Mouse (Mus musculus): ENCODE data around the gene Zswim8. TPM values are rescaled to one million over a fixed set of nuclear protein-coding genes. Genes with fewer than 3 reads are reported as not detected.

Zswim8 gene
- total and polyA plus RNA-seq, 3 experiments, result 16.5 to 35.5 TPM; not detected in 1

DNA sequence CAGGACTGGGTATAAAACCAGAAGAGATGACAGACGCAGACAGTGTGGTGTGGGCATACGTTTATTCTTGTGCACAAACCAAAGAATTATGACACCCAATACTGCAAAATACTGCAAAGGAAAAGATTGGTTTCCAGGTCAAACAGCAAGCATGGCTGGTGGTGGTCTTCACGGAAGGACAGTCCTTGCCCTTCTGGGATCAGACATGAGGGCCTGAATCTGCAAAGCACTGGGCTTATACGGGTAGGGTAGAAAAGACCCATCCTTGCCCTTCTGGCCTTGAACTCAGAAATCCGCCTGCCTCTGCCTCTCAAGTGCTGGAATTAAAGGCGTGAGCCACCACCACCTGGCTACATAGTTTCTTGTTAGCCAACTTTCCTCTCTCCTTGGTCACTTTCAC is 48.5 kb upstream of the Zswim8 start:
- H3K27ac ChIP-seq (ENCODE audit: control insufficient read depth, low read depth, low read length), result no peak overlapping the region
- no peaks in the 10 kb centered on the region for H3K9me3 ChIP-seq (replicated peaks; ENCODE audit: insufficient read depth, low read length)
- no peak for DNase-seq (ENCODE audit: low read depth, low spot score)
- H3K4me1 ChIP-seq (ENCODE audit: control insufficient read depth in 1 of 2, insufficient read depth in 2 of 2, low read length in 2 of 2), result peaks cover 0 to 15% of the 10 kb centered on the region in 2 experiments; a peak in 2 of 4 replicates
- H3K36me3 ChIP-seq (ENCODE audit: control insufficient read depth in 1 of 2, insufficient read depth in 2 of 2, low read length in 2 of 2), result peaks cover 0 to 3% of the 10 kb centered on the region in 2 experiments; a peak in 1 of 4 replicates
- no peaks in the 10 kb centered on the region for H3K79me2 ChIP-seq (ENCODE audit: control insufficient read depth, insufficient read depth, low read length, poor library complexity)
- H3K27me3 ChIP-seq (ENCODE audit: control insufficient read depth in 1 of 2, insufficient read depth in 2 of 2, low read length in 2 of 2), result peaks cover 0 to 8% of the 10 kb centered on the region in 2 experiments; a peak in 1 of 4 replicates
- no peak overlapping the region for H3K9ac ChIP-seq (ENCODE audit: control insufficient read depth, low read depth, low read length, poor library complexity, severe bottlenecking)
- TF ChIP-seq MAX (IDR thresholded peaks at IDR 0.05; ENCODE audit: low read length) (no peak), MEF2A (IDR thresholded peaks at IDR 0.05; ENCODE audit: extremely low read depth, insufficient replicate concordance, low read depth, low read length, poor library complexity, severe bottlenecking) (no peak), MYB (IDR thresholded peaks at IDR 0.05; ENCODE audit: low read depth, low read length) (no peak), MAFK (IDR thresholded peaks at IDR 0.05; ENCODE audit: borderline replicate concordance, low read depth, low read length) (no peak), ZC3H11A (IDR thresholded peaks at IDR 0.05; ENCODE audit: low read depth, low read length) (no peak), ELF1 (IDR thresholded peaks at IDR 0.05; ENCODE audit: low read depth, low read length) (no peak)
- no peak overlapping the region for H3K4me3 ChIP-seq (ENCODE audit: control insufficient read depth in 1 of 2, insufficient read depth in 1 of 2, low read depth in 2 of 2, low read length in 2 of 2)

DNA sequence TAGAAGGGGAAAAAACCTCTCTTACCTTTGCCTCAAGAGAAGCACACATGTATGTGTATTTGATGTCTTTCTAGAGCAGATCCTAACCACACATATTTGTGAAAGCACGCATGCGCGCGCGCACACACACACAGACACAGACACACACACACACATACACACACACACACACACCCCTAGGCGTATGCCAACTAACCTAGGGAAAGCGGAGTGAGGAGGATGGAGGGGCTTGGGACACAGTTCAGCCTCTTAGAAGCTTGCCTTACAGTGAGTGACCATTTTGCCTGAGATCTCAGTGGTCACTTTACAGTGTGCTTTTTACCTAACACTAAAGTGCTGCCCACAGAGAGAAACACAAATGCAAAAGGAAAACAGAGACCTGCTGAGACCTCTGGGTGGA is 47.7 kb upstream of the Zswim8 start:
- peaks cover 0 to 12% of the 10 kb centered on the region in 2 experiments; a peak in 1 of 4 replicates for H3K27me3 ChIP-seq (ENCODE audit: control insufficient read depth in 1 of 2, insufficient read depth in 2 of 2, low read length in 2 of 2)
- no peak overlapping the region for H3K27ac ChIP-seq (ENCODE audit: control insufficient read depth, low read depth, low read length)
- no peak overlapping the region for H3K9ac ChIP-seq (ENCODE audit: control insufficient read depth, low read depth, low read length, poor library complexity, severe bottlenecking)
- peaks cover 0 to 15% of the 10 kb centered on the region in 2 experiments; a peak in 2 of 4 replicates for H3K4me1 ChIP-seq (ENCODE audit: control insufficient read depth in 1 of 2, insufficient read depth in 2 of 2, low read length in 2 of 2)
- no peaks in the 10 kb centered on the region for H3K9me3 ChIP-seq (replicated peaks; ENCODE audit: insufficient read depth, low read length)
- no peaks in the 10 kb centered on the region for H3K36me3 ChIP-seq (ENCODE audit: control insufficient read depth in 1 of 2, insufficient read depth in 2 of 2, low read length in 2 of 2)
- no peaks in the 10 kb centered on the region for H3K79me2 ChIP-seq (ENCODE audit: control insufficient read depth, insufficient read depth, low read length, poor library complexity)
- no peak for DNase-seq (ENCODE audit: low read depth, low spot score)
- H3K4me3 ChIP-seq (ENCODE audit: control insufficient read depth in 1 of 2, insufficient read depth in 1 of 2, low read depth in 2 of 2, low read length in 2 of 2), result no peak overlapping the region
- TF ChIP-seq MXI1 (IDR thresholded peaks at IDR 0.05; ENCODE audit: low read depth, low read length) (no peak), CHD2 (IDR thresholded peaks at IDR 0.05; ENCODE audit: low read length) (no peak), MAZ (IDR thresholded peaks at IDR 0.05; ENCODE audit: low read depth, low read length) (no peak), HCFC1 (IDR thresholded peaks at IDR 0.05; ENCODE audit: low read depth, low read length) (no peak), NELFE (IDR thresholded peaks at IDR 0.05; ENCODE audit: low read depth, low read length) (no peak), SMC3 (IDR thresholded peaks at IDR 0.05; ENCODE audit: low read depth, low read length) (no peak), POLR2A (IDR thresholded peaks at IDR 0.05; ENCODE audit: control insufficient read depth in 1 of 2, insufficient read depth in 1 of 2, low read depth in 1 of 2, low read length in 2 of 2, poor library complexity in 1 of 2) (no peak), MYC (IDR thresholded peaks at IDR 0.05; ENCODE audit: low read depth, low read length) (no peak), ZNF384 (IDR thresholded peaks at IDR 0.05; ENCODE audit: low read depth, low read length) (no peak), MYB (IDR thresholded peaks at IDR 0.05; ENCODE audit: low read depth, low read length) (no peak), NRF1 (IDR thresholded peaks at IDR 0.05; ENCODE audit: insufficient read depth, low read depth, low read length, poor library complexity, severe bottlenecking) (no peak), UBTF (IDR thresholded peaks at IDR 0.05; ENCODE audit: borderline replicate concordance, insufficient read depth, low read depth, low read length) (no peak), USF1 (IDR thresholded peaks at IDR 0.05; ENCODE audit: low read depth, low read length) (no peak), GATA1 (IDR thresholded peaks at IDR 0.05; ENCODE audit: low read depth, low read length) (no peak), USF2 (IDR thresholded peaks at IDR 0.05; ENCODE audit: borderline replicate concordance in 1 of 2, insufficient read depth in 1 of 2, low read depth in 1 of 2, low read length in 2 of 2) (no peak), CTCF (IDR thresholded peaks at IDR 0.05 in 2 of 3, conservative IDR thresholded peaks at IDR 0.05 in 1 of 3; ENCODE audit: control insufficient read depth in 1 of 3, insufficient read depth in 1 of 3, low read depth in 2 of 3, low read length in 3 of 3, poor library complexity in 1 of 3, severe bottlenecking in 1 of 3) (no peak), BHLHE40 (IDR thresholded peaks at IDR 0.05; ENCODE audit: borderline replicate concordance, low read depth, low read length) (no peak), TCF12 (IDR thresholded peaks at IDR 0.05; ENCODE audit: low read depth, low read length) (no peak), MAX (IDR thresholded peaks at IDR 0.05; ENCODE audit: low read length) (no peak)

Data from MEL (cell line).